Mouse (Mus musculus) intestine, embryonic 16.5 days (tissue): ENCODE data around the gene Nek7. TPM values are rescaled to one million over a fixed set of nuclear protein-coding genes. Genes with fewer than 3 reads are reported as not detected.

Source experiments
- ATAC-seq: fragments of 200-750 bp; cut with Nextera tagmentation; 2 replicates; pipeline ENCODE4 v1.8.0; 2017; ENCODE audit warnings: moderate TSS enrichment, moderate library complexity
- H3K27ac ChIP-seq: fragments of 300-500 bp; sonication (generic); 2 replicates; pipeline ENCODE4 v1.5.1; 2014; ENCODE audit warnings: mild to moderate bottlenecking, low read length
- H3K27me3 ChIP-seq: fragments of 300-500 bp; sonication (generic); replicated peaks from 2 replicates; pipeline ENCODE4 v1.6.1; 2014; ENCODE audit warnings: low read length, control low read depth, mixed read lengths; ENCODE audit not compliant: control insufficient read depth, insufficient read depth
- H3K36me3 ChIP-seq: fragments of 300-500 bp; sonication (generic); 2 replicates; pipeline ENCODE4 v1.6.1; 2014; ENCODE audit warnings: low read length, control low read depth; ENCODE audit not compliant: control insufficient read depth, insufficient read depth
- H3K4me1 ChIP-seq: fragments of 300-500 bp; sonication (generic); 2 replicates; pipeline ENCODE4 v1.6.1; 2014; ENCODE audit warnings: low read length, control low read depth, mixed read lengths; ENCODE audit not compliant: control insufficient read depth, insufficient read depth
- H3K4me2 ChIP-seq: fragments of 300-500 bp; sonication (generic); 2 replicates; pipeline ENCODE4 v1.6.1; 2014; ENCODE audit warnings: low read depth, low read length, control low read depth
- H3K4me3 ChIP-seq: fragments of 300-500 bp; sonication (generic); 2 replicates; pipeline ENCODE4 v1.5.1; 2014; ENCODE audit warnings: mild to moderate bottlenecking, low read length
- H3K9ac ChIP-seq: fragments of 300-500 bp; sonication (generic); 2 replicates; pipeline ENCODE4 v1.6.1; 2014; ENCODE audit warnings: low read depth, low read length
- H3K9me3 ChIP-seq: fragments of 300-500 bp; sonication (generic); 2 replicates; pipeline ENCODE4 v1.6.1; 2016; ENCODE audit warnings: low read length, control low read depth; ENCODE audit not compliant: control insufficient read depth
- WGBS: fragments of 180-500 bp; shearing (Covaris S2); extraction: QIAGEN DNeasy Blood & Tissue Kit; methylation state at CpG from one replicate; pipeline ENCODE4 v1.1.7; 2014; 5-methylcytosine and 5-hydroxymethylcytosine counted together
- polyA plus RNA-seq: library from polyadenylated mRNA; unstranded; fragments of >200 nt; fragmentation: Nextera tagmentation; extraction: Ambion mirVana; gene quantifications from 2 replicates; pipeline ENCODE4 v1.2.1, GENCODE M21; 2015

The Nek7 gene
- polyA plus RNA-seq, 1 experiment from 2014 or later = 19.2 TPM

- H3K27me3 ChIP-seq = no peaks in the 10 kb centered on the region
- H3K4me3 ChIP-seq = no peak overlapping the region
- no peak overlapping the region for H3K9ac ChIP-seq
- H3K27ac ChIP-seq = no peak overlapping the region
- no peak overlapping the region for H3K4me2 ChIP-seq
- no peaks in the 10 kb centered on the region for H3K4me1 ChIP-seq
- H3K36me3 ChIP-seq = no peaks in the 10 kb centered on the region
- no peak for ATAC-seq
- no peaks in the 10 kb centered on the region for H3K9me3 ChIP-seq
- 84% methylated on average over 3 of the region's 3 CpGs for WGBS
These were observed 7.9 kb upstream of the Nek7 start for GRCm38 (mm10) chr1:138627804-138628203.

GRCm38 (mm10) chr1:138626288-138626687 is 6.3 kb upstream of the Nek7 start:
- no peaks in the 10 kb centered on the region for H3K27me3 ChIP-seq
- H3K9ac ChIP-seq = no peak overlapping the region
- H3K4me1 ChIP-seq = no peaks in the 10 kb centered on the region
- no peak overlapping the region for H3K4me2 ChIP-seq
- no peaks in the 10 kb centered on the region for H3K9me3 ChIP-seq
- H3K36me3 ChIP-seq = no peaks in the 10 kb centered on the region
- 71% methylated on average over 3 of the region's 3 CpGs for WGBS
- no peak overlapping the region for H3K27ac ChIP-seq
- H3K4me3 ChIP-seq = no peak overlapping the region
- ATAC-seq = no peak

DNA sequence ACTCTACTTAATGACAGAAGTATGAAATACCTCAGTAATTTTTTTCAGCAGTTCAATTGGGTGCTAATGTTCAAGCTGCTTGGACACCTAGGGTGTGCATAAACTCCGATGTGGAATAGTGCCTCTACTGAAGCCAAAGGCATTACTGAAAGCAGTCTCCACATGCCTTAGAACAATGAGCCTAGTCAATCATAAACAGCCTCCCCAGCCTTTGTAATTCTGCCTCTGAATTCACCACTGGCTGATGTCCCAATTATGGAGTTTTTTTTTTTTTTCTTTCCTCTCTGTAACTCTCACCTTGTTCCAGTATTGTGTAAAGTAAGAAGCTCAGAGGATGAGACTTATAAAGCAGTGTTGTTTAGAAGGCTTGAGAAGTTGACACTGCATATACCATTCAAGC is 3.9 kb upstream of the Nek7 start:
- Histone ChIP-seq H3K4me1 (peaks cover 4% of the 10 kb centered on the region; the same call in 1 of the 2 replicates), H3K36me3 (no peaks in the 10 kb centered on the region), H3K9ac (no peak overlapping the region), H3K27ac (no peak overlapping the region), H3K4me2 (no peak overlapping the region), H3K9me3 (no peaks in the 10 kb centered on the region), H3K27me3 (no peaks in the 10 kb centered on the region), H3K4me3 (no peak overlapping the region)
- WGBS = 63% methylated on average over 1 of the region's 1 CpGs
- no peak for ATAC-seq

GRCm38 (mm10) chr1:138622831-138623230 is 2.9 kb upstream of the Nek7 start:
- Histone ChIP-seq H3K27ac (no peak overlapping the region), H3K36me3 (no peaks in the 10 kb centered on the region), H3K27me3 (no peaks in the 10 kb centered on the region), H3K9me3 (no peaks in the 10 kb centered on the region), H3K9ac (no peak overlapping the region), H3K4me1 (peaks cover 4% of the 10 kb centered on the region; the same call in 1 of the 2 replicates), H3K4me2 (no peak overlapping the region), H3K4me3 (no peak overlapping the region)
- 85% methylated on average over 5 of the region's 5 CpGs for WGBS
- ATAC-seq = no peak

DNA sequence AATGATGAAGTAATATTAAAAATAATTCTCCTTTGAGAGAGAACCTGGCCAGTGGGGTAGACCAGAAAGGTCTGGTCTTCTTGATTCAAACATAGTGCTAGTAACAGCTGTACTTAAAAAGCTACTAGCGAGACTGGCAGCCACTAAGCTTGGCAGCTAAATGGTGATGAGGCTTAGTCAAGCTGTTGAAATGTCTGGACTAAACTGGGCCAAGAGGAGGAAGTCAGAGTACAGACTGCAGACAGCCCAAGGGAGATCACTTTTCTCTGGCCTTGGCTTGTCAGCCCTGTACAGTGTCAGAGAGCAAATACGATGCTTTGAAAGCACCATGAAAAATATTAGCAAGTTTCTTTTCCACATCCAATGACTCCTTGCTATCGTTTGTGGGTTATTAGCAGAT is 2.5 kb upstream of the Nek7 start:
- no peak overlapping the region for H3K4me3 ChIP-seq
- no peak overlapping the region for H3K4me2 ChIP-seq
- H3K27ac ChIP-seq = no peak overlapping the region
- 69% methylated on average over 3 of the region's 3 CpGs for WGBS
- H3K36me3 ChIP-seq = no peaks in the 10 kb centered on the region
- no peak for ATAC-seq
- no peak overlapping the region for H3K9ac ChIP-seq
- peaks cover 4% of the 10 kb centered on the region; the same call in 1 of the 2 replicates for H3K4me1 ChIP-seq
- H3K9me3 ChIP-seq = no peaks in the 10 kb centered on the region
- no peaks in the 10 kb centered on the region for H3K27me3 ChIP-seq

- under 1% methylated on average over 82 of the region's 83 CpGs for WGBS
These were observed 598 bp downstream of the Nek7 start for GRCm38 (mm10) chr1:138619114-138619971.

DNA sequence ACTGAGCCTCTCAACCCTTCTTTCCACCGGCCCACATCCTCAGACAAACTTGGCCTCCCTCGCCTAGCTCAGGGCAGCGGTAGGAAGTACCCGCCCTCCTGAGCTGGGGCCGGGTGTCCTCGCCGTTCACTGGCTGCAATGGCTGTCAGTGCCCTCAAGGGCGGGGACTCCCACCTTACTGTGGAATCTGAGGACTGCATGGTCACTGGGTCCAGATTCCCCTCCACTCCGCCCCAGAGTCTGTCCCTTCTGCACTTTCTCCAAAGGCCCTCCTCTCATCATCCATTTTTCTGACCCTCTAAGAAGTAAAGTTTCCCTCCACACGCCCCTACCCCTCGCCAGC is 2.0 kb downstream of the Nek7 start:
- Histone ChIP-seq H3K27ac (peak overlapping the region; percentile 43), H3K36me3 (no peaks in the 10 kb centered on the region), H3K27me3 (no peaks in the 10 kb centered on the region), H3K4me3 (peak overlapping the region; percentile 96), H3K4me2 (peak overlapping the region; percentile 65), H3K9me3 (no peaks in the 10 kb centered on the region), H3K4me1 (peaks cover 4% of the 10 kb centered on the region; the same call in 1 of the 2 replicates), H3K9ac (peak overlapping the region; percentile 52)
- peak; percentile 87 for ATAC-seq
- WGBS = under 1% methylated on average over 11 of the region's 11 CpGs

More at GRCm38 (mm10) chr1:138619114-138619971, 598 bp downstream of the Nek7 start:
- H3K4me1 ChIP-seq = peaks cover 4% of the 10 kb centered on the region; the same call in 1 of the 2 replicates
- peak overlapping the region; percentile 96 for H3K4me3 ChIP-seq
- H3K9me3 ChIP-seq = no peaks in the 10 kb centered on the region
- H3K9ac ChIP-seq = peak overlapping the region; percentile 90
- H3K36me3 ChIP-seq = no peaks in the 10 kb centered on the region
- H3K4me2 ChIP-seq = peak overlapping the region; percentile 65
- H3K27me3 ChIP-seq = no peaks in the 10 kb centered on the region
- ATAC-seq = peak; percentile 98
- peak overlapping the region; percentile 97 for H3K27ac ChIP-seq

- H3K4me1 ChIP-seq = peaks cover 4% of the 10 kb centered on the region; the same call in 1 of the 2 replicates
- peak overlapping the region; percentile 65 for H3K4me2 ChIP-seq
- no peaks in the 10 kb centered on the region for H3K9me3 ChIP-seq
- H3K4me3 ChIP-seq = peak overlapping the region; percentile 96
- H3K27me3 ChIP-seq = no peaks in the 10 kb centered on the region
- no peak for ATAC-seq
- H3K36me3 ChIP-seq = no peaks in the 10 kb centered on the region
- peak overlapping the region; percentile 43 for H3K27ac ChIP-seq
- 11% methylated on average over 17 of the region's 17 CpGs for WGBS
- H3K9ac ChIP-seq = peak overlapping the region; percentile 52; the same call in 1 of the 2 replicates
These were observed 2.5 kb downstream of the Nek7 start for GRCm38 (mm10) chr1:138617279-138618011.

DNA sequence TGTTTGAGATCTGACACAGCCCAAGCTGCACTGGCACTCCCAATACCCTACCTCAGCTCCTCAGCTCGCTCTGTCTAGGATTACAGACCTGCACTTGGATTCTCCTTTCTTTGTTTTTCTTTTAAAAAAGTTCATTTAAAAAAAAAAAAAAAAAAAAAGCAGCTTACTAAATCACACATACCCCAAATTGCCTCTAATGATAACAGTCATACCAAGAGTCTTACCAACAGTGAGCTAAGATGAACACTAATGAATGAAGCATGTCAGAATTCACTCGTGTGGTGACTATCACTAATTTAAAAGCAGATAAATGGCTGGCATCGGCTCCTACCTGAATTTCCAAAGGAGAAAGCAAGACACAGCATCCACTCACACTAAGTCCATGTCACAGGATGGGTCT is 4.6 kb downstream of the Nek7 start:
- ATAC-seq = no peak
- no peak overlapping the region for H3K27ac ChIP-seq

More for the DNA sequence above, 4.6 kb downstream of the Nek7 start:
- no peaks in the 10 kb centered on the region for H3K27me3 ChIP-seq
- H3K9me3 ChIP-seq = no peaks in the 10 kb centered on the region
- H3K4me3 ChIP-seq = no peak overlapping the region
- H3K9ac ChIP-seq = no peak overlapping the region
- WGBS = 81% methylated on average over 3 of the region's 3 CpGs
- no peak overlapping the region for H3K4me2 ChIP-seq
- no peaks in the 10 kb centered on the region for H3K36me3 ChIP-seq
- peaks cover 4% of the 10 kb centered on the region; the same call in 1 of the 2 replicates for H3K4me1 ChIP-seq
